Mouse (Mus musculus) macrophage (primary cell): ENCODE measurements around the gene Pck1. TPM values are rescaled to one million over a fixed set of nuclear protein-coding genes. Genes with fewer than 3 reads are reported as not detected.

ENCODE experiments used
- H3K27ac ChIP-seq: fragments of 350-480 bp; formaldehyde crosslinking; 2 replicates; pipeline ENCODE4 v1.9.0; 2021
- H3K36me3 ChIP-seq: fragments of 350-480 bp; formaldehyde crosslinking; 2 replicates; pipeline ENCODE4 v1.9.0; 2021; ENCODE audit errors: inconsistent target
- H3K4me3 ChIP-seq: fragments of 350-480 bp; formaldehyde crosslinking; 2 replicates; pipeline ENCODE4 v1.9.0; 2021; ENCODE audit errors: inconsistent target
- H3K79me2 ChIP-seq: fragments of 350-480 bp; formaldehyde crosslinking; 2 replicates; pipeline ENCODE4 v1.9.0; 2021; ENCODE audit errors: inconsistent target
- WGBS: methylation state at CpG from one replicate; pipeline ENCODE4 v1.1.7; 2026; ENCODE audit warnings: inconsistent platforms; ENCODE audit not compliant: missing documents; 5-methylcytosine and 5-hydroxymethylcytosine counted together
- polyA plus RNA-seq: library from polyadenylated mRNA; stranded (reverse); fragments of 250-400 nt; gene quantifications from 3 replicates; pipeline ENCODE4 v1.2.4, GENCODE M21; 2018; ENCODE audit warnings: inconsistent platforms

The Pck1 gene
- polyA plus RNA-seq, 1 experiment from 2014 or later: not detected

DNA sequence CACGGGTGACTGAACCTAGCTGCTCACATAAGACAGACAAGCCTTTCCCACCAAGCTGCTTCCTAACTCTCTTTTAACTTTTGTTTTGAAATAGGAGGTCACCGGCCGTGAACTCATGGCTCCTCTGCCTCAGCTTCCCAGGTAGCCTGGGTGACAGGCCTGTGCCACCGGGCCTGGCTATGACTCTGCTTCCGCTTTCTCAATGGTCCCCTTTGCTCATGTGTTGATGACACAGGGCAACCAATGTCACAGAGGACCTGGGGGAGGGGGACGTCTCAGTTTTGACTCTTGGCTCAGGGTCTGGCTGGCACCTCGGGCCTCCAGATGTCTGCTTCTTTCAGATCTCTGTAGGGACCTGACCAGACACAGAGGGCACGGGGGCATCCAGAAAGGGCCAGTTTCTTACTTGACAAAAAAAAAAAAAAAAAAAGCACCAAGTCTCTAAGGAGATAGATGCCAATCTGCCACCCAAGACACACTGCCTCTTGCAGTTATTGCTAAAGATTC is 20.0 kb upstream of the Pck1 start:
- Histone ChIP-seq H3K79me2 (no peaks in the 10 kb centered on the region), H3K36me3 (no peaks in the 10 kb centered on the region), H3K4me3 (no peak overlapping the region), H3K27ac (no peak overlapping the region)
- 82% methylated on average over 8 of the region's 8 CpGs for WGBS

DNA sequence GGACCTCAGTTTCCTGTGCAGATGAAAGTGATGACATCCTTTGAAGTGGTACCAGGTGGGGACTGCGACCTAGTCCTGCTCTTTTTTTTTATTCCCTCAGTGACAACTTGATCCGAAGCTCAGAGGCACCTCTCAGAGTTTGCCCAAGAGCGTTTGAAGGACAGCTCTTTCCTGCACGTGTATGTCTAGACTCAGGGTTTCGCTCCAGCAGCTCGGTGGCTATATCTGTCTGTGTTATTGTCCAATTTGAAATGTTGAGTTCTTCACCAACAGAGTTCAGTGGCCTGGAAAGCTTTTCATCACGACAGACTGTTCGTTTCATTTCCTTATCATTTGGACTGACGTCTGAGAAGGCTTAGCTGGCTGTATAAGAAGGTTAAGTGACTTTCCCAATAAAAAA is 18.2 kb upstream of the Pck1 start:
- no peak overlapping the region for H3K4me3 ChIP-seq
- H3K36me3 ChIP-seq: no peaks in the 10 kb centered on the region
- H3K27ac ChIP-seq: no peak overlapping the region
- H3K79me2 ChIP-seq: no peaks in the 10 kb centered on the region
- WGBS: 91% methylated on average over 9 of the region's 9 CpGs

DNA sequence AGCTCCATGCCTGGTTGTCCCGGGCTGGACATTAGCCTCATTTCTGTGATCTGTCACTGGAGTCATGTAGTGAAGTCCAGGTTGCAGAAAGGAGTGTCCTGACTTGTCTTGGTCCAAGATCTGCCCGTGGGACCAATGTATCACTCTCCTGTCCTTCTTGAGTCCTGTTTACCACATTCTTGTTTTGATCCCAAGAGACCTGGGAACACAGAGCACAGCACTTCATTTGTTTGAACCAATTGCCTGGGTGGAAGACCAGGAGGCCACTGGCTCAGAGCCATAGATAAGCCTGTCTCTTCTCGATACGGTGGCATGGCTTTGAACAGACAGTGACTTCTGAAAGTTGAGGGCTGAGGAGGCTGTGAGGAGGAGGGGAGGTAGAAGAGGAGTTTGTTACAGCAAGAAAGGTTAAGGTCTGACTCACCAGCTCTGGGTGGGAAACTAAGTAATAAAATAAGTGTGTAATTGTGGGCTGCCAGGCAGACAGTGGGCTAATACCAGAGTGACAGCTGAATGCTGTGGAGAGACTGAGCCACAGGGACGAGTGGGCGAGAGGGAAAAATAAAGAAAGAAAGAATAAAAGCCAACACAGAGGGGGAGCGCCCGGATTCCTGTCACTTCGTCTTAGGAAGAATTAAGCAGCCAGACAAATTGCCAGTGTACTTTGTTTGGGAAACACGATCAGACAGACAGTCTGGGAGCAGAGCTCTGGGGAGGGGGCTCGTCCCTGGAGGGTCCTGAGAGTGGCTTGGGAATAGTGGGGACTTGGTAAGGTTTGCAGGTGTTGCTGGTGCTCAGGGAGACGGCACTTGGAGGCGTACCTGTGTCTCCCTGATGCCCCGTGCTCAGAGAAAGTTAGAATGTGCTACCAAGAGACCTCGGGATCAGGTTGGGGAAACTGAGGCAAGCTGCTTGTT is 14.3 kb upstream of the Pck1 start:
- no peak overlapping the region for H3K27ac ChIP-seq
- H3K4me3 ChIP-seq: no peak overlapping the region
- 69% methylated on average over 15 of the region's 15 CpGs for WGBS
- no peaks in the 10 kb centered on the region for H3K79me2 ChIP-seq
- no peaks in the 10 kb centered on the region for H3K36me3 ChIP-seq

DNA sequence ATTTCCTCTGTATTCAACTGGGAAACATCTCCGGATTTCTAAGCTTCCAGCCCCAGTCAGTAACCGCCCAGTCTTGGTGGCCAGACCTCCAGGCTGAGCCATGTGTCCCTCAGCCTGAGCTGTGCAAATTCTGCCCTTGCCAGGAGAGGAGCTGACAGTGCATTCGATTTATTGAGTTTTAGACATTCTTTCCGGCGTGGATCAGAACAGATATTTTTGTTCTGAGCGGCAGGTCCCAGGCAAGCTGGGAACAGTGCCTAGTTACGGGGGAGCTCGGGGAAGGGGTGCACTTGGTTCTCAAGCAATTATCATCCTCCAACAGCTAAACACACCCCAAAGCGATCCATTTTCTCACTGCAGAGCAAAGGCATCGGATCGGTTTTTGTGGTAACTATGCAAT is 9.2 kb upstream of the Pck1 start:
- 85% methylated on average over 11 of the region's 11 CpGs for WGBS
- no peak overlapping the region for H3K27ac ChIP-seq
- H3K4me3 ChIP-seq: no peak overlapping the region
- H3K79me2 ChIP-seq: no peaks in the 10 kb centered on the region
- no peaks in the 10 kb centered on the region for H3K36me3 ChIP-seq

DNA sequence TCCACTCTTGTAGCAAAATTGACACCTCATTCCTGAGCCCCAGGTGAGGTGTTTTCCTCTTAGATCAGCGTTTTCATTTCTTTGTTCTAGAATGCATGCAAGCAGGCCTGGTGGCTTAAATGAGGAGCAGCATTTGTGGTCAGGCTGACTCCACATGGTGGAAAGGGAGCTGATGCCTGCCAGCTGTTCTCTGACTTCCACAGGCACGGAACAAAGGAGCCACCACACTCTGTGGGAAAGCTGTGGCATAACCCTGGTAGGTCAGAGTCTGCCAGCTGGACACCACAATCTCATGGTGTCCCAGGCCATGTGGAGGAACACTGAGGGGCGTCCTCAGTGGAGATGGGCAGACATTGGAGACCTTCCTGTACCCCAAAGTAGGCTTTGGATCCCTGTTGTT is 7.0 kb upstream of the Pck1 start:
- 70% methylated on average over 3 of the region's 3 CpGs for WGBS
- H3K4me3 ChIP-seq: no peak overlapping the region
- H3K79me2 ChIP-seq: no peaks in the 10 kb centered on the region
- H3K27ac ChIP-seq: no peak overlapping the region
- H3K36me3 ChIP-seq: no peaks in the 10 kb centered on the region

DNA sequence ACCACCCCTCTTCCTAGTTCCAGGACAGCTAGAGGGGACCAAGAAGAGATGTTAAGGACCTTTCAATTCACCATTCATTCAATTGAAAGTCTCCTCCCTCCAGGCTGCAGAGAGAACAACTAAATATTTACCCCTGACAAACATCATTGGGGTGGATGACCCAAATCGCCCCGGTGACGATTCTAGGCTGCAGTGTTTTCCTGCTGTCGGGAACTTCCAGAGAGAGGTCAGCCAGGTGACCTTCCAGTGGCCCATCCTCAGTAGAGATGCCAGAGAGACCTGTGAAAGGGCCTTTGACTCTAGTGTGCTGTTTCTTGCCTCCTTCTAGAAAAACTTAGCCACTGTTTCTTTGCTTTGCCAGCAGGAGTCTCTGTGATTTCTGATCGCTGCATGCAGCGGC is 6.1 kb upstream of the Pck1 start:
- H3K27ac ChIP-seq: no peak overlapping the region
- no peak overlapping the region for H3K4me3 ChIP-seq
- no peaks in the 10 kb centered on the region for H3K79me2 ChIP-seq
- H3K36me3 ChIP-seq: no peaks in the 10 kb centered on the region
- WGBS: 75% methylated on average over 6 of the region's 6 CpGs

DNA sequence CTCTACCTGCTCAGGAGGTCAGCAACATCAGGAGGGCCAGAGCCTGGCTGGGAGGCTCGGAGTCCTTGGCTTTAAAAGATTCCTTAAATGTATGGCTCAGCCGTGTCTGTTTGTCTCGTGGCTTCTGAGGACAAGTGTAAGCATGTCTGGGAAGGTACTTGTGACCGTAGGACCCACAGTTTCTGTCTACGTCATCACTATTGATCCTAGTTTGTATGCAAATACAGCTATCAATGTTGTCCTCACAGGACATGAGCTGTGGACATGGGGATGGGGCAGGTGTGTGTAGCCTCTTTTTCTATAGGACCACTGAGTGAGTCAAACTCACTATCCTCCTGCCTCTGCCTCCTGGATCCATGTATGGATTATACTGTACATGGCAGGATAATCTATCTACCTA is 4.8 kb upstream of the Pck1 start:
- no peak overlapping the region for H3K4me3 ChIP-seq
- no peaks in the 10 kb centered on the region for H3K79me2 ChIP-seq
- H3K27ac ChIP-seq: no peak overlapping the region
- no peaks in the 10 kb centered on the region for H3K36me3 ChIP-seq
- 85% methylated on average over 5 of the region's 5 CpGs for WGBS

DNA sequence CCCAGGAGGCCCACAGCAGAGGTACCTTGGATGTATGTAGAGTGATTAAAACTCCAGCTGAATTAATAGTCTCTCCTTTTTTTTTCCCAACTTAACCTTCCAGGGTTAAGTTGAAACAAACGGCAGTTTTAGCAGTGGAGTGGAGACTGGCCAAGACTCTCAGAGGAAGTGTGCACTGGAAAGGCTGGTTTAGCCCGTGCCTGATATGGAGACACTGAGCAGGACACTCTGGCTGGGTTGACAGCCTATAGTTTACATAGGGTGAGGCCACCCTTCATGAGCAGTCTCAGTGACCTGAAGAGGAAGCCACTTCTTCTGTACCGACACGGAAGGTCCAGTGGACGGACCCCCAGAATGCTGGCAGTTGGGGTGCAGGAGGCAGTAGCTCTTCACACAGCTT is 1.5 kb upstream of the Pck1 start:
- H3K27ac ChIP-seq: no peak overlapping the region
- H3K36me3 ChIP-seq: no peaks in the 10 kb centered on the region
- no peak overlapping the region for H3K4me3 ChIP-seq
- WGBS: 73% methylated on average over 5 of the region's 5 CpGs
- H3K79me2 ChIP-seq: no peaks in the 10 kb centered on the region

DNA sequence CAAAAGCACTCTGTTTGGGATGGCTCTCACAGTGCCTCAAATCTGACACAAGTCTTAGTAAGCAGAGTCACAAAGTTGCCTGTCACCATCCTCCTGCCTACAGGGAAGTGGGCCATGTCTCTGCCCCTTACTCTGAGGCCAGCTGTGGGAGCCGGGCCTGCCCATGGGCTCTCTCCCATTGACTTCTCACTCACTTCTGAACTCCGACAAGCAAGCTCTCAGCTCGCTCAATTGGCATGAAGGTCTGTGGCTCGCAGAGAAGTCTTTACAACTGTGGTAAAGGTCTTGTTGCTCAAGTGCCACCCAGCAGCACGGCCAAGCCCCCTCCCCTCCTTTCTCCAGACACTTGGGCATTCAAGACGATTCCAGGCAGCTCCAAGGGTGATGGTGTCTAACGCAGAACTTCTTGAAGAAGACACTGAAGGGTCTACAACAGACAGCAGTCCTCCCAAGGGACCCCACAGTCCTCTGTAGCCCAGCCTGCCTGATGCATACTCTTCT is 1.0 kb upstream of the Pck1 start:
- H3K27ac ChIP-seq: no peak overlapping the region
- WGBS: 88% methylated on average over 7 of the region's 7 CpGs

DNA sequence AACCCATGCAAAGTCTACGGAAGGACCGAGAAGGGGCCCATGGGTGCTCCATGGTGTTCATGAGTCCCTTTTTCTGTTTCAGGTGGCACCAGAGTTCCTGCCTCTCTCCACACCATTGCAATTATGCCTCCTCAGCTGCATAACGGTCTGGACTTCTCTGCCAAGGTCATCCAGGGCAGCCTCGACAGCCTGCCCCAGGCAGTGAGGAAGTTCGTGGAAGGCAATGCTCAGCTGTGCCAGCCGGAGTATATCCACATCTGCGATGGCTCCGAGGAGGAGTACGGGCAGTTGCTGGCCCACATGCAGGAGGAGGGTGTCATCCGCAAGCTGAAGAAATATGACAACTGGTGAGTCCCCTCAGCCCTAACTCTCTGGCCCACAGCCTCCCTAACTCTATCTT is 418 bp downstream of the Pck1 start:
- Histone ChIP-seq H3K4me3 (no peak overlapping the region), H3K79me2 (no peaks in the 10 kb centered on the region), H3K27ac (no peak overlapping the region), H3K36me3 (no peaks in the 10 kb centered on the region)
- 91% methylated on average over 10 of the region's 10 CpGs for WGBS

More for the DNA sequence above, 1.0 kb upstream of the Pck1 start:
- Histone ChIP-seq H3K79me2 (no peaks in the 10 kb centered on the region), H3K36me3 (no peaks in the 10 kb centered on the region), H3K4me3 (no peak overlapping the region)

DNA sequence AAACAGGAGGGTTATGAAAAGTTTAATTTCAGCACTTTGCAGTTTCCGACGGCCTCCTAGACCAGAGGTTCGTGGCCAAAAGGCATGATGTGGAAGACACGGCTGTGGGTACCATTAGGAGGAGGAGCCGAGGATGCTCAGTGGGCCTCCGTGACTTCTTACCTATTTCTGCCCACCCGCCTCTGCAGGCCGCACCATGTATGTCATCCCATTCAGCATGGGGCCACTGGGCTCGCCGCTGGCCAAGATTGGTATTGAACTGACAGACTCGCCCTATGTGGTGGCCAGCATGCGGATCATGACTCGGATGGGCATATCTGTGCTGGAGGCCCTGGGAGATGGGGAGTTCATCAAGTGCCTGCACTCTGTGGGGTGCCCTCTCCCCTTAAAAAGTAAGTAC is 1.7 kb downstream of the Pck1 start:
- Histone ChIP-seq H3K36me3 (no peaks in the 10 kb centered on the region), H3K27ac (no peak overlapping the region), H3K79me2 (no peaks in the 10 kb centered on the region), H3K4me3 (no peak overlapping the region)
- WGBS: 92% methylated on average over 13 of the region's 13 CpGs

DNA sequence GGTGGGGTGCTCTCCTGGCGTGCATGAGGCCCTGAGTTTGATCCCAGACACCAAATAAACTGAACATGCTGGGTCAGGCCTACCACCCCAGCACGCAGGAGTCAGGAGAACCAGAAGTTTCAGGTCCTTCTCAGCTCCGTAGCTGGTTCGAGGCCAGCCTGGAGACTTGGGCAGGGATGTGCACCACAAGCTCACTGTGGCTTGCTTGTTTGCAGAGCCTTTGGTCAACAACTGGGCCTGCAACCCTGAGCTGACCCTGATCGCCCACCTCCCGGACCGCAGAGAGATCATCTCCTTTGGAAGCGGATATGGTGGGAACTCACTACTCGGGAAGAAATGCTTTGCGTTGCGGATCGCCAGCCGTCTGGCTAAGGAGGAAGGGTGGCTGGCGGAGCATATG is 2.1 kb downstream of the Pck1 start:
- 93% methylated on average over 13 of the region's 14 CpGs for WGBS
- H3K27ac ChIP-seq: no peak overlapping the region

DNA sequence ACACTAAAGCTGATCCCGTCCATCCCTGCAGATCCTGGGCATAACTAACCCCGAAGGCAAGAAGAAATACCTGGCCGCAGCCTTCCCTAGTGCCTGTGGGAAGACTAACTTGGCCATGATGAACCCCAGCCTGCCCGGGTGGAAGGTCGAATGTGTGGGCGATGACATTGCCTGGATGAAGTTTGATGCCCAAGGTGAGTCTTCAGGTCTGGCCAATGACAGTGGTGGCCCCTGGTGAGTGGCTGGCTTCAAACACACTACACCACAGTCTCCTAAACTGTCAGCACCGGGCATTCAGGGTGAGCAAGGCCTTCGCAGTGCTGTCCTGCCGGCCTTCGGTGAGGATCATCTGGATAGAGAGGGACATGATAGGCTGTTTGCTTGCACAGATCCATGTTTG is 3.1 kb downstream of the Pck1 start:
- whole genome bisulfite sequencing: 96% methylated on average over 10 of the region's 10 CpGs
- Histone ChIP-seq H3K79me2 (no peaks in the 10 kb centered on the region), H3K27ac (no peak overlapping the region), H3K36me3 (no peaks in the 10 kb centered on the region), H3K4me3 (no peak overlapping the region)

More for the DNA sequence above, 2.1 kb downstream of the Pck1 start:
- no peak overlapping the region for H3K4me3 ChIP-seq
- H3K36me3 ChIP-seq: no peaks in the 10 kb centered on the region
- H3K79me2 ChIP-seq: no peaks in the 10 kb centered on the region

DNA sequence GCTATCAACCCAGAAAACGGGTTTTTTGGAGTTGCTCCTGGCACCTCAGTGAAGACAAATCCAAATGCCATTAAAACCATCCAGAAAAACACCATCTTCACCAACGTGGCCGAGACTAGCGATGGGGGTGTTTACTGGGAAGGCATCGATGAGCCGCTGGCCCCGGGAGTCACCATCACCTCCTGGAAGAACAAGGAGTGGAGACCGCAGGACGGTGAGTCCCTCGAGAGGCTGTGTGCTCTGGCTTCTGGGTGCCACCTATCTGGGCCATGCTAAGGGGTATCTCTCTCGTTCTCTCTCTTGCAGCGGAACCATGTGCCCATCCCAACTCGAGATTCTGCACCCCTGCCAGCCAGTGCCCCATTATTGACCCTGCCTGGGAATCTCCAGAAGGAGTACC is 4.1 kb downstream of the Pck1 start:
- Histone ChIP-seq H3K4me3 (no peak overlapping the region), H3K79me2 (no peaks in the 10 kb centered on the region), H3K36me3 (no peaks in the 10 kb centered on the region), H3K27ac (no peak overlapping the region)
- 86% methylated on average over 13 of the region's 13 CpGs for WGBS

DNA sequence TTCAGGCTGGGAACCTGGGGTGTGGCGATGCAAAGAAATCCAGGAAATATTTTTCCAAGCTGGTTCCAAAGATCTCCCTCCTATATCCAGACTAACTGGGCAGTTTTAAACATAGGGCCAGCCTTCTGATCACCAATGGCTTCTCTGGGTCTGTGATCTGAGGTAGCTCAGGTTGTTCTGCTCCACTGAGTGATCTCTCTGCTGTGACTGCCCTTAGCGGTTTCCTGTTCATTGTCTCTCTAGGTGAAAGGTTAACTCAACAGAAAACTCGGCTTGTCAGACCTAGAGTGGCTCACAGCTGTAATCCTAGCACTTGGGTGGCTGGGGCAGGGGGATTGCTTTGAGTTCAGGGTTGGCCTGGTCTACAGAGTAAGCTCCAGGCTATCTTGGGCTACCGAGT is 4.5 kb downstream of the Pck1 start:
- no peaks in the 10 kb centered on the region for H3K36me3 ChIP-seq
- WGBS: 69% methylated on average over 4 of the region's 4 CpGs
- H3K4me3 ChIP-seq: no peak overlapping the region
- no peaks in the 10 kb centered on the region for H3K79me2 ChIP-seq
- H3K27ac ChIP-seq: no peak overlapping the region
